Mouse (Mus musculus) kidney, adult 2 months (tissue): ENCODE measurements around the gene Fsd2.

Experiments used
- CTCF ChIP-seq: fragments of 200-500 bp; conservative IDR thresholded peaks from 2 replicates; pipeline ENCODE4 v1.5.1; 2011; ENCODE audit warnings: low read depth, mild to moderate bottlenecking, control low read depth, low read length, moderate library complexity, mixed read lengths; ENCODE audit not compliant: insufficient read depth, insufficient read length
- POLR2A ChIP-seq: fragments of 200-500 bp; IDR thresholded peaks from one replicate; pipeline ENCODE4 v1.6.1; 2011; ENCODE audit warnings: low read depth, low read length, control low read depth

DNA sequence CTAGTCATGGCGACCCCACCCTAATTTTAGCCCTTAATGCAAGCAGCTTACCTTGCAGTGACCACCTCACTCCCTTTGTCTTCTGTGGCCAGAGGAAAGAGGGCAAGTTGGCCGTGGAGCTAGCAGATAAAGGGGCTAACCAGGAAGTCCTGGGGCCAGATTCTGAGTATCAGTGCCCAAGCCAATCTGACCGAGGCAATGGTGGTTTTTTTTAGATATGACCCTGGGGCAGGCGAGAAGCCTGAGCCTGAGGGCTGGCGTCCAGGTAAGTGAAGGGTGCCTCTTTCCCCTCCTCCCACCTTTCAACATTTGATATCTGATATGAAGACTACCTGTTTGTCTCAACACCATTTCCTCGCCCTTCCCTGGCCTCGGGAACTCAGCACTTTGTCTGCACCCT lies 68.6 kb downstream of the Fsd2 start, which contains the start of gene BC048679:
- TF ChIP-seq CTCF (no peak), POLR2A (no peak)
